Mouse (Mus musculus): ENCODE results near the gene Pnma1. TPM values are rescaled to one million over a fixed set of nuclear protein-coding genes. Genes with fewer than 3 reads are reported as not detected.

The Pnma1 gene
- polyA plus RNA-seq, 1 experiment = 0.40 TPM

- Histone ChIP-seq H3K4me1 (ENCODE audit: control insufficient read depth, insufficient read depth, insufficient read length) (peaks cover 3% of the 10 kb centered on the region; the same call in 1 of the 2 replicates), H3K27me3 (ENCODE audit: control insufficient read depth, insufficient read depth, low read length) (no peaks in the 10 kb centered on the region), H3K36me3 (ENCODE audit: control insufficient read depth, insufficient read depth, low read length) (no peaks in the 10 kb centered on the region), H3K4me3 (ENCODE audit: extremely low read depth, insufficient read depth, insufficient read length) (no peak overlapping the region), H3K27ac (ENCODE audit: insufficient read depth, low read length) (no peak overlapping the region)
- no peak for DNase-seq (ENCODE audit: low read depth in 1 of 2, low spot score in 2 of 2)
- TF ChIP-seq CTCF (IDR thresholded peaks at IDR 0.05; ENCODE audit: extremely low read depth, insufficient read depth, insufficient read length, insufficient replicate concordance) (no peak), POLR2A (IDR thresholded peaks at IDR 0.05; ENCODE audit: low read depth, low read length) (no peak)
- 66% methylated on average over 1 of the region's 1 CpGs for WGBS
Measured at GRCm38 (mm10) chr12:84100071-84100470, 48.2 kb downstream of the Pnma1 start.

- Histone ChIP-seq H3K4me1 (ENCODE audit: control insufficient read depth, insufficient read depth, insufficient read length) (peaks cover 3% of the 10 kb centered on the region; the same call in 1 of the 2 replicates), H3K27me3 (ENCODE audit: control insufficient read depth, insufficient read depth, low read length) (no peaks in the 10 kb centered on the region), H3K27ac (ENCODE audit: insufficient read depth, low read length) (no peak overlapping the region), H3K4me3 (ENCODE audit: extremely low read depth, insufficient read depth, insufficient read length) (no peak overlapping the region), H3K36me3 (ENCODE audit: control insufficient read depth, insufficient read depth, low read length) (no peaks in the 10 kb centered on the region)
- DNase-seq (ENCODE audit: low read depth in 1 of 2, low spot score in 2 of 2) = no peak
- WGBS = 93% methylated on average over 2 of the region's 2 CpGs
- TF ChIP-seq POLR2A (IDR thresholded peaks at IDR 0.05; ENCODE audit: low read depth, low read length) = no peak
Measured at GRCm38 (mm10) chr12:84099605-84100004, 48.7 kb downstream of the Pnma1 start.

Other genes starting within 250 kb of the Pnma1 start
- 24.5 and 32.8 TPM in 2 replicates for gene Numb, start 226.6 kb downstream of the Pnma1 start, polyA plus RNA-seq (2012; rRNA removed)
- gene Riox1, start 197.9 kb downstream of the Pnma1 start, polyA plus RNA-seq (2012; rRNA removed) = 12.5 and 21.6 TPM in 2 replicates
- not detected in 2 replicates for gene Heatr4, start 163.6 kb downstream of the Pnma1 start, polyA plus RNA-seq (2012; rRNA removed)
- gene Acot2, start 160.6 kb downstream of the Pnma1 start, polyA plus RNA-seq (2012; rRNA removed) = 9.2 and 14.2 TPM in 2 replicates
- gene Acot1, start 139.0 kb downstream of the Pnma1 start, polyA plus RNA-seq (2012; rRNA removed) = 2.2 and 2.8 TPM in 2 replicates
- 0.36 and 0.79 TPM in 2 replicates for gene Acot4, start 110.1 kb downstream of the Pnma1 start, polyA plus RNA-seq (2012; rRNA removed)
- gene Gm49366, start 109.6 kb downstream of the Pnma1 start, polyA plus RNA-seq (2012; rRNA removed) = not detected in 2 replicates
- not detected in 2 replicates for gene Acot3, start 96.3 kb downstream of the Pnma1 start, polyA plus RNA-seq (2012; rRNA removed)
- not detected in 2 replicates for gene Acot5, start 79.2 kb downstream of the Pnma1 start, polyA plus RNA-seq (2012; rRNA removed)
- gene Acot6, start 47.8 kb downstream of the Pnma1 start, polyA plus RNA-seq (2012; rRNA removed) = 0.57 and 0.88 TPM in 2 replicates
- gene Dnal1, start 34.1 kb downstream of the Pnma1 start, polyA plus RNA-seq (2012; rRNA removed) = 0.49 and 0.88 TPM in 2 replicates
- 30.6 and 36.4 TPM in 2 replicates for gene Elmsan1, start 70.4 kb upstream of the Pnma1 start, polyA plus RNA-seq (2012; rRNA removed)
- gene Ptgr2, start 136.7 kb upstream of the Pnma1 start, polyA plus RNA-seq (2012; rRNA removed) = 2.8 and 4.2 TPM in 2 replicates
- 13.7 and 14.5 TPM in 2 replicates for gene Zfp410, start 168.4 kb upstream of the Pnma1 start, polyA plus RNA-seq (2012; rRNA removed)
- gene Coq6, start 213.2 kb upstream of the Pnma1 start, polyA plus RNA-seq (2012; rRNA removed) = 17.5 and 27.8 TPM in 2 replicates
- 0.27 and 0.32 TPM in 2 replicates for gene Fam161b, start 213.3 kb upstream of the Pnma1 start, polyA plus RNA-seq (2012; rRNA removed)